Mouse (Mus musculus): ENCODE data around the gene Pfkfb4. TPM values are rescaled to one million over a fixed set of nuclear protein-coding genes. Genes with fewer than 3 reads are reported as not detected.

Gene Pfkfb4
- polyA plus RNA-seq, 1 experiment from 2014 or later, result 14.4 TPM

- ATAC-seq (ENCODE audit: insufficient read depth, low FRiP score, low TSS enrichment) (no peak), DNase-seq (ENCODE audit: low spot score) (no peak)
- Histone ChIP-seq H3K9ac (ENCODE audit: low read length) (no peak overlapping the region), H3K4me1 (ENCODE audit: control insufficient read depth, insufficient read depth, low read length) (peaks cover 5% of the 10 kb centered on the region), H3K9me3 (ENCODE audit: control insufficient read depth, low read length) (no peaks in the 10 kb centered on the region), H3K4me3 (ENCODE audit: low read depth, low read length) (no peak overlapping the region), H3K4me2 (ENCODE audit: low read depth) (no peak overlapping the region), H3K27me3 (ENCODE audit: control insufficient read depth, insufficient read depth, low read length) (no peaks in the 10 kb centered on the region), H3K36me3 (ENCODE audit: control insufficient read depth, insufficient read depth, low read length) (no peaks in the 10 kb centered on the region; the same call in 1 of the 2 replicates), H3K27ac (ENCODE audit: low read depth, low read length) (no peak overlapping the region)
- WGBS, result 78% methylated on average over 4 of the region's 4 CpGs
Observed at GRCm38 (mm10) chr9:108989802-108990461, 1.6 kb upstream of the Pfkfb4 start.

DNA sequence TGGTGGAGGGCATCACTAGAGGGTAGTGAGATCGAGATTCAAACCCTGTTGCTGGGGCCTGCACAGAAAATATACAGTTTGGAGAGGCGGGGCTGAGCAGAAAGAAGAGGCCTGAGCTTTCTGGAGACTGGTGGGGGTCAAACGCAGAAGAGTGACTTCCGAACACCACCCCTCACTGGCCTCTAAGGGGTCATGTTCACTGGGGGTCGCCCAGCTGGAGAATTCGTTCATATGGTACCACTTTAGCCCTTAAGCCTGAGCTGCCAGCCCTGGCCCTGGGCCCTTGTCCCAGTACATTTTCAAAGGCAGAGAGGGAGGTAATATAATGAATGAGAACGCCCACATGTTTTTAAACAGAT is 1.1 kb upstream of the Pfkfb4 start:
- Histone ChIP-seq H3K9ac (ENCODE audit: low read length) (no peak overlapping the region; the same call in 1 of the 2 replicates), H3K27ac (ENCODE audit: low read depth, low read length) (no peak overlapping the region), H3K4me3 (ENCODE audit: low read depth, low read length) (no peak overlapping the region), H3K36me3 (ENCODE audit: control insufficient read depth, insufficient read depth, low read length) (no peaks in the 10 kb centered on the region; the same call in 1 of the 2 replicates), H3K4me1 (ENCODE audit: control insufficient read depth, insufficient read depth, low read length) (peaks cover 5% of the 10 kb centered on the region), H3K4me2 (ENCODE audit: low read depth) (no peak overlapping the region), H3K27me3 (ENCODE audit: control insufficient read depth, insufficient read depth, low read length) (no peaks in the 10 kb centered on the region), H3K9me3 (ENCODE audit: control insufficient read depth, low read length) (no peaks in the 10 kb centered on the region)
- no peak for DNase-seq (ENCODE audit: low spot score)
- 74% methylated on average over 7 of the region's 7 CpGs for WGBS
- no peak for ATAC-seq (ENCODE audit: insufficient read depth, low FRiP score, low TSS enrichment)

- H3K4me2 ChIP-seq (ENCODE audit: low read depth), result peak overlapping the region; percentile 80
- ATAC-seq (ENCODE audit: insufficient read depth, low FRiP score, low TSS enrichment), result no peak
- no peaks in the 10 kb centered on the region; the same call in 1 of the 2 replicates for H3K36me3 ChIP-seq (ENCODE audit: control insufficient read depth, insufficient read depth, low read length)
- DNase-seq (ENCODE audit: low spot score), result no peak
- WGBS, result 10% methylated on average over 18 of the region's 18 CpGs
- peak overlapping the region; percentile 52 for H3K4me3 ChIP-seq (ENCODE audit: low read depth, low read length)
- H3K4me1 ChIP-seq (ENCODE audit: control insufficient read depth, insufficient read depth, low read length), result peaks cover 5% of the 10 kb centered on the region
- no peaks in the 10 kb centered on the region for H3K27me3 ChIP-seq (ENCODE audit: control insufficient read depth, insufficient read depth, low read length)
- peak overlapping the region; percentile 72 for H3K9ac ChIP-seq (ENCODE audit: low read length)
- no peaks in the 10 kb centered on the region for H3K9me3 ChIP-seq (ENCODE audit: control insufficient read depth, low read length)
- H3K27ac ChIP-seq (ENCODE audit: low read depth, low read length), result no peak overlapping the region
Observed at GRCm38 (mm10) chr9:108992085-108992469, 499 bp downstream of the Pfkfb4 start.

DNA sequence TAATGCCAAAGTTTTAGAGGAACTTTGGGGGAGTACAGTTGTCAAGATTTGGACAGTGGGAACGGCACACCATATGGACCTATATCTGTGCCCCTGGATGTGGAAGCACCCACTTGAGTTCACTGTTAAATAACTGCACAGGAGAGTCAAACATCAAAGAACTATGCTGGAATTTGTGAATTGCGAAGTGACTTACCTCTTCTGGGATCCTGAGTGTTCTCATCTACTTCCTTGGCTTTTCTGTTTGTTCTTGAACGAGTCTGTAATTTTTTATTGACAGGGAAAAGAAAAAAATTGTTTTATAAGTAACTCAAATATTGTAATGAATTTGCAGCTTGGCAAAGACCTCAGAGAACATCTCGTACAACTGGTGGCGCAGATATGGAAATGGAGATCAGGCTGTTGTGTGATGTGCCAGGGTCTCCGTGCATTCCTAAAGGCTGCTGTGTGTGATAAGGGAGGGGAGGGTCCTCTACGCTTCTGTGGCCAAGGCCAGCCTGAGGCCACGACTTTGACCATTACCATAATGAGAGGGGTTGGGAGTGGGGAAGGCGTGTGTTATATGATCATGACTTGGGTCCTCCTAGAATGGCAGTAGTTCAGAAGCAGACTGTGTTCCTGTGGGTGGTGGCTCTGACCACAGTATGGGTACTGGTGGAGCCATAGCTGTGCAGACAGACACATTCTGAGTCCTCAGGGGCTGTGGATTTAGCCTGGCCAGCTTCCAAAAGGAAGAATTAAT is 1.2 kb downstream of the Pfkfb4 start:
- Histone ChIP-seq H3K27me3 (ENCODE audit: control insufficient read depth, insufficient read depth, low read length) (no peaks in the 10 kb centered on the region), H3K36me3 (ENCODE audit: control insufficient read depth, insufficient read depth, low read length) (no peaks in the 10 kb centered on the region; the same call in 1 of the 2 replicates), H3K4me1 (ENCODE audit: control insufficient read depth, insufficient read depth, low read length) (peaks cover 5% of the 10 kb centered on the region), H3K4me2 (ENCODE audit: low read depth) (peak overlapping the region; percentile 80), H3K9ac (ENCODE audit: low read length) (peak overlapping the region; percentile 72; the same call in 1 of the 2 replicates), H3K27ac (ENCODE audit: low read depth, low read length) (no peak overlapping the region), H3K4me3 (ENCODE audit: low read depth, low read length) (peak overlapping the region; percentile 52; the same call in 1 of the 2 replicates), H3K9me3 (ENCODE audit: control insufficient read depth, low read length) (no peaks in the 10 kb centered on the region)
- no peak for ATAC-seq (ENCODE audit: insufficient read depth, low FRiP score, low TSS enrichment)
- DNase-seq (ENCODE audit: low spot score), result no peak
- WGBS, result 84% methylated on average over 9 of the region's 9 CpGs

DNA sequence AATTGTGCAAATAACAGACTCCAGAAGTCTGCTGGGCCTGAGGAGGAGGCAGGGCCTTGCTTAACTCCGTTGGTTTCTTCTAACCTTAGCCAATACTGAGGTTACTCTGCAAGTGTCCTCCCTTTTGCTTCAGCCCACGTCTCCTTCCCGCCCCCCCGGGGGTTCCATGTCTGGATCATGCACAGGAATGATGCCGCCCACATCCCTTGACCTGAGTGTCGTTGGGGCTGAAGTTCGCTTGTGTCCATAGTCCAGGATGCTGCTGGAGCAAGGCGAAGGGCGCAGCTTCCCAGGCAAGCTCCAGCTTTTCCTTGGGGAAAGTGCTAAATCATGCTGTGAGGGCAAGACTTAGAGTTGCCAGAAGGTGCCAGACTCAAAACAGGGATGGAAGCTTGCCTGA is 4.8 kb downstream of the Pfkfb4 start:
- no peak for DNase-seq (ENCODE audit: low spot score)
- no peak overlapping the region for H3K27ac ChIP-seq (ENCODE audit: low read depth, low read length)
- H3K4me1 ChIP-seq (ENCODE audit: control insufficient read depth, insufficient read depth, low read length), result peaks cover 5% of the 10 kb centered on the region
- no peaks in the 10 kb centered on the region; the same call in 1 of the 2 replicates for H3K36me3 ChIP-seq (ENCODE audit: control insufficient read depth, insufficient read depth, low read length)
- no peak overlapping the region for H3K4me2 ChIP-seq (ENCODE audit: low read depth)
- 78% methylated on average over 9 of the region's 9 CpGs for whole genome bisulfite sequencing
- no peak overlapping the region for H3K9ac ChIP-seq (ENCODE audit: low read length)
- no peaks in the 10 kb centered on the region for H3K9me3 ChIP-seq (ENCODE audit: control insufficient read depth, low read length)
- H3K27me3 ChIP-seq (ENCODE audit: control insufficient read depth, insufficient read depth, low read length), result no peaks in the 10 kb centered on the region
- ATAC-seq (ENCODE audit: insufficient read depth, low FRiP score, low TSS enrichment), result no peak
- H3K4me3 ChIP-seq (ENCODE audit: low read depth, low read length), result no peak overlapping the region

DNA sequence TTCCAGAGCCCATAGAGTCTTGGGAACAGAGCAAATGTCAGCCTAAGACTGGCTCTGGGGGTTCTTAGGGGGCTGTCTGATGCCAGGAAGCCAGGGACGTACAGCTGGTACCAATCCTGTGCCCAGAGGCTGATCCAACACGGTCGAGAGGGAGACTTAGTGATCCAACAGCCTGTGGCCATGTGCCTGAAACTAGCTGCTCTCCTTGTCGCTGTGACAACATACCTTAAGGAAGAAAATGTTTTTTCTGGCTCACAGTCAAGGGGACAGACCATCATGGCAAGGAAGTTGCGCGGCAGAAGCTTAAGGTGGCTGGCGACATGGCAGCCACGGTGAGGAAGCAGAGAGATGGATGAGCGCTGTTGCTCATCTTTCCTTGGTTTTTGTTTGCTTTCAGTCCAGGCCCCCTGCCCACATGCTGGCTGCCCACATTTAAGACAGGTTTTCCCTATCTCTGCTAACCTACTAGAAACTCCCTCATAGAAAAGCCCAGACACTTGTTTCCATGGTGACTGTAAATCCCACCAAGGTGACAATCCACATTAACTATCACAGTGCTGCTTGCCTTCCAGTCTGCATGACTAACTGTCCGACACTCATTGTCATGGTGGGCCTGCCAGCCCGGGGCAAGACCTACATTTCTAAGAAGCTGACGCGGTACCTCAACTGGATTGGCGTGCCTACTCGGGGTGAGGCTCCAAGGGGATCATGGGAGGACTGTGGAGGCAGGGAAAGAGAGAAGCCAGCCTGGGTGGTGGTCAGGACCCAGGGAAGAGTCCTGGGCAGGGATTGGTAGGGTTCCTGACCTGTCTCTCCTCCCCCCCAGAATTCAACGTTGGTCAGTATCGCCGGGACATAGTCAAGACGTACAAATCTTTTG is 6.9 kb downstream of the Pfkfb4 start:
- Histone ChIP-seq H3K27ac (ENCODE audit: low read depth, low read length) (no peak overlapping the region), H3K27me3 (ENCODE audit: control insufficient read depth, insufficient read depth, low read length) (no peaks in the 10 kb centered on the region), H3K4me3 (ENCODE audit: low read depth, low read length) (no peak overlapping the region), H3K9me3 (ENCODE audit: control insufficient read depth, low read length) (no peaks in the 10 kb centered on the region), H3K36me3 (ENCODE audit: control insufficient read depth, insufficient read depth, low read length) (no peaks in the 10 kb centered on the region), H3K4me2 (ENCODE audit: low read depth) (no peak overlapping the region), H3K4me1 (ENCODE audit: control insufficient read depth, insufficient read depth, low read length) (no peaks in the 10 kb centered on the region), H3K9ac (ENCODE audit: low read length) (no peak overlapping the region)
- no peak for DNase-seq (ENCODE audit: low spot score)
- 87% methylated on average over 19 of the region's 19 CpGs for WGBS
- no peak for ATAC-seq (ENCODE audit: insufficient read depth, low FRiP score, low TSS enrichment)

DNA sequence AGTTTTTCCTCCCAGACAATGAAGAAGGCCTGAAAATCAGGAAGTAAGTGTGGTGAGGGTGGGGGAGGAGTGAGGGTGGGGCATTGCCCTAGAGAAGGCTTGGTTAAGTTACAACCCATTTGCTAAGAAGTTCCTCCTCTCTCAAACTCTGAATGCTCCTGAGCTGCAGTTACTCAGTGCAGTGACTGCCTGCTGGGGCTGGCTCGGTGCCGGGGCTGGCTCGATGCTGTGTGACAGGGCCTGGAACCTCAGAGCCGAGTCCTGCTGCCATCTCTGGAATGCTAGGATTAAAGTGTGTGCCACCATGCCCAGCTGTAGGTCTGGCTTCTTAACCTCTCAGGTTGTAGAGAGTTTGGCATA is 7.6 kb downstream of the Pfkfb4 start:
- H3K27ac ChIP-seq (ENCODE audit: low read depth, low read length), result no peak overlapping the region
- ATAC-seq (ENCODE audit: insufficient read depth, low FRiP score, low TSS enrichment), result no peak
- H3K4me1 ChIP-seq (ENCODE audit: control insufficient read depth, insufficient read depth, low read length), result no peaks in the 10 kb centered on the region
- 87% methylated on average over 4 of the region's 4 CpGs for WGBS
- H3K4me3 ChIP-seq (ENCODE audit: low read depth, low read length), result no peak overlapping the region
- H3K27me3 ChIP-seq (ENCODE audit: control insufficient read depth, insufficient read depth, low read length), result no peaks in the 10 kb centered on the region
- no peaks in the 10 kb centered on the region for H3K36me3 ChIP-seq (ENCODE audit: control insufficient read depth, insufficient read depth, low read length)
- H3K9ac ChIP-seq (ENCODE audit: low read length), result no peak overlapping the region
- no peak overlapping the region for H3K4me2 ChIP-seq (ENCODE audit: low read depth)
- no peak for DNase-seq (ENCODE audit: low spot score)
- no peaks in the 10 kb centered on the region for H3K9me3 ChIP-seq (ENCODE audit: control insufficient read depth, low read length)

- H3K4me1 ChIP-seq (ENCODE audit: control insufficient read depth, insufficient read depth, low read length), result no peaks in the 10 kb centered on the region
- ATAC-seq (ENCODE audit: insufficient read depth, low FRiP score, low TSS enrichment) (no peak), DNase-seq (ENCODE audit: low spot score) (peak; percentile 78)
- H3K9me3 ChIP-seq (ENCODE audit: control insufficient read depth, low read length), result no peaks in the 10 kb centered on the region
- no peak overlapping the region for H3K9ac ChIP-seq (ENCODE audit: low read length)
- WGBS, result 4% methylated on average over 3 of the region's 3 CpGs
- 0 out of 2 replicates have a peak, but pooled peaks cover under 1% of the 10 kb centered on the region for H3K36me3 ChIP-seq (ENCODE audit: control insufficient read depth, insufficient read depth, low read length)
- no peaks in the 10 kb centered on the region for H3K27me3 ChIP-seq (ENCODE audit: control insufficient read depth, insufficient read depth, low read length)
- no peak overlapping the region for H3K4me2 ChIP-seq (ENCODE audit: low read depth)
- H3K4me3 ChIP-seq (ENCODE audit: low read depth, low read length), result no peak overlapping the region
- no peak overlapping the region for H3K27ac ChIP-seq (ENCODE audit: low read depth, low read length)
Observed at GRCm38 (mm10) chr9:109000726-109001125, 9.1 kb downstream of the Pfkfb4 start.

All from neural tube, embryonic 11.5 days (tissue).